Mouse (Mus musculus): Measurements from ENCODE around the gene Was. TPM values are rescaled to one million over a fixed set of nuclear protein-coding genes. Genes with fewer than 3 reads are reported as not detected.
A peak's percentile ranks its signal among the peaks of the same experiment; 100 is the strongest.
"Not testable (repeated sequence)": the region's sequence is repeated elsewhere in the genome, so short reads cannot be mapped to it uniquely, and the experiment has no call there.

The Was gene
- polyA plus RNA-seq, 1 experiment from 2014 or later, result 0.12 TPM

GRCm38 (mm10) chrX:8115275-8115674, 25.0 kb upstream of the Was start:
- Histone ChIP-seq H3K9ac (replicated peaks; ENCODE audit: low read depth, low read length) (no peak overlapping the region), H3K4me1 (ENCODE audit: control insufficient read depth, insufficient read depth, low read length) (no peaks in the 10 kb centered on the region), H3K9me3 (ENCODE audit: control insufficient read depth, low read length) (no peaks in the 10 kb centered on the region), H3K27ac (ENCODE audit: low read depth, low read length) (no peak overlapping the region), H3K36me3 (ENCODE audit: control insufficient read depth, insufficient read depth, low read length) (no peaks in the 10 kb centered on the region), H3K4me2 (ENCODE audit: low read depth, low read length) (no peak overlapping the region), H3K4me3 (ENCODE audit: low read depth, low read length) (no peak overlapping the region), H3K27me3 (ENCODE audit: control insufficient read depth, insufficient read depth, low read length) (no peaks in the 10 kb centered on the region)
- ATAC-seq (ENCODE audit: low read depth), result no peak
- WGBS, result 80% methylated on average over 4 of the region's 4 CpGs

GRCm38 (mm10) chrX:8105019-8105418, 14.7 kb upstream of the Was start:
- ATAC-seq (ENCODE audit: low read depth), result no peak
- no peak overlapping the region for H3K4me3 ChIP-seq (ENCODE audit: low read depth, low read length)
- no peaks in the 10 kb centered on the region for H3K27me3 ChIP-seq (ENCODE audit: control insufficient read depth, insufficient read depth, low read length)
- H3K9me3 ChIP-seq (ENCODE audit: control insufficient read depth, low read length), result no peaks in the 10 kb centered on the region
- H3K4me1 ChIP-seq (ENCODE audit: control insufficient read depth, insufficient read depth, low read length), result no peaks in the 10 kb centered on the region
- no peaks in the 10 kb centered on the region for H3K36me3 ChIP-seq (ENCODE audit: control insufficient read depth, insufficient read depth, low read length)
- H3K9ac ChIP-seq (replicated peaks; ENCODE audit: low read depth, low read length), result no peak overlapping the region
- no peak overlapping the region for H3K4me2 ChIP-seq (ENCODE audit: low read depth, low read length)
- H3K27ac ChIP-seq (ENCODE audit: low read depth, low read length), result no peak overlapping the region
- WGBS, result 94% methylated on average over 3 of the region's 3 CpGs

DNA sequence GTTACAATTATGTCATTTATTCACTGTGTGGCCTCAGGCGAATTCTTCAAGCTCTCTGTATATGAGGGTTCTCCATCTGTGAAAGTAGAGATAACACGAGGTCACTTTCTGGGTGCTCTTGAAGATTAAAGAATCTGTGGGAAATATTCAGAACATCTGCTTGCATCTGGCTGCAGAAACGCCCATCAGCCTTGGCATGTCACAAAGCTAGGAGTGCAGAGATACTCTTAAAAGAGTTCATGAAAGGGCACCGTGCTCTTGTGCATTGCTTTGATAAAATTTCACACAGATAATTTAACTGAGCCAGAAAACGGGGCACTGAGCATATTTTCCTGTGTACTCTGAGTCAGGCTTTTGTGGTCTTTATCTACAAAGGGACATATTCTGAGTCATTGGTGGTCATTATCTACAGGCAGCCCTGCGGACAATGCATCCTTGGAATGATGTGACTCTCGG, 11.9 kb upstream of the Was start:
- Histone ChIP-seq H3K4me2 (ENCODE audit: low read depth, low read length) (no peak overlapping the region), H3K9me3 (ENCODE audit: control insufficient read depth, low read length) (no peaks in the 10 kb centered on the region), H3K36me3 (ENCODE audit: control insufficient read depth, insufficient read depth, low read length) (no peaks in the 10 kb centered on the region), H3K27ac (ENCODE audit: low read depth, low read length) (no peak overlapping the region), H3K27me3 (ENCODE audit: control insufficient read depth, insufficient read depth, low read length) (no peaks in the 10 kb centered on the region), H3K4me3 (ENCODE audit: low read depth, low read length) (no peak overlapping the region), H3K4me1 (ENCODE audit: control insufficient read depth, insufficient read depth, low read length) (no peaks in the 10 kb centered on the region), H3K9ac (replicated peaks; ENCODE audit: low read depth, low read length) (no peak overlapping the region)
- WGBS, result 70% methylated on average over 7 of the region's 7 CpGs
- ATAC-seq (ENCODE audit: low read depth), result no peak

DNA sequence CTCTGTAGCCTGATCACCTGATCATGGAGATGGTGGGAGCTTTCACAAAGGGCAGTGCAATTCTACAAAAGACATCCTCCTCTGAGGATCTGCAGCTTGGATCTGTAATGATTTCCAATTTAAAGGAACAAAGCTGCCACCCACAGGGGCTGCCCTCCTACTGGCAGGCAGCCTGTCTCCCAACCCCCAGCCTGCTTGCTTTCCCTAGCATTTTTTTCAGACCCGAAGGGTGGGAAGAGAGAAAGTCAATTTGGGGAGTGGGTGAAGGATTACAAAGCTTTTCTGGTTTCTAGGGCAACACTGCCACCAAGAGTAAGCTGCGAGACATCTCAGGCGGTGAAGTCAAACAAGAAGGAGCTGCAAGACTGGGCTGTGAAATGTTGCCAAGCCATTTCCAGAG, 10.7 kb upstream of the Was start:
- Histone ChIP-seq H3K4me3 (ENCODE audit: low read depth, low read length) (no peak overlapping the region), H3K4me2 (ENCODE audit: low read depth, low read length) (0 out of 2 replicates have a peak overlapping the region, but pooled peaks have one; percentile 16), H3K4me1 (ENCODE audit: control insufficient read depth, insufficient read depth, low read length) (no peaks in the 10 kb centered on the region), H3K9ac (replicated peaks; ENCODE audit: low read depth, low read length) (no peak overlapping the region), H3K36me3 (ENCODE audit: control insufficient read depth, insufficient read depth, low read length) (no peaks in the 10 kb centered on the region), H3K27ac (ENCODE audit: low read depth, low read length) (peak overlapping the region; percentile 89), H3K9me3 (ENCODE audit: control insufficient read depth, low read length) (no peaks in the 10 kb centered on the region), H3K27me3 (ENCODE audit: control insufficient read depth, insufficient read depth, low read length) (no peaks in the 10 kb centered on the region)
- WGBS, result 21% methylated on average over 3 of the region's 3 CpGs
- peak; percentile 53 for ATAC-seq (ENCODE audit: low read depth)

DNA sequence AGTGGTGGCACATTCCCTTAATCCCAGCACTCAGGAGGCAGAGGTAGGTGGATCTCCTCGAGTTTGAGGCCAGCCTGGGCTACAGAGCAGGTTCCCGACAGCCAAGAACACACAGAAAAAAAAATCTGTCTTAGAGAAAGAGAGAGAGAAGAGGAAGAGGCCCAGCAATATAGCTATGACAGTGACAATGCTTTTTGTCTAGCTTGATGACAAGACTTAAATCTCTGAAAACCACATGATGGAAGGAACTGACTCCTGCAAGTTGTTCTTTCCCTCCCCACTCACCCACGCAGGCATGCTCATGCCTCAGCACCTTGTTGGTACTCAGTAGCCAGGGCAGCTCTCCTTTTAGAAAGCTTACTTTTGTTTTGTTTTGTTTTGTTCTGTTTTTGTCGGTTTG, 9.1 kb upstream of the Was start:
- no peak overlapping the region for H3K27ac ChIP-seq (ENCODE audit: low read depth, low read length)
- H3K4me2 ChIP-seq (ENCODE audit: low read depth, low read length), result no peak overlapping the region
- H3K36me3 ChIP-seq (ENCODE audit: control insufficient read depth, insufficient read depth, low read length), result no peaks in the 10 kb centered on the region
- no peaks in the 10 kb centered on the region for H3K9me3 ChIP-seq (ENCODE audit: control insufficient read depth, low read length)
- no peak for ATAC-seq (ENCODE audit: low read depth)
- WGBS, result 51% methylated on average over 4 of the region's 4 CpGs
- no peaks in the 10 kb centered on the region for H3K27me3 ChIP-seq (ENCODE audit: control insufficient read depth, insufficient read depth, low read length)
- no peak overlapping the region for H3K9ac ChIP-seq (replicated peaks; ENCODE audit: low read depth, low read length)
- no peaks in the 10 kb centered on the region for H3K4me1 ChIP-seq (ENCODE audit: control insufficient read depth, insufficient read depth, low read length)
- no peak overlapping the region for H3K4me3 ChIP-seq (ENCODE audit: low read depth, low read length)

GRCm38 (mm10) chrX:8096787-8097242, 6.5 kb upstream of the Was start:
- peak overlapping the region; percentile 57; the same call in 1 of the 2 replicates for H3K27ac ChIP-seq (ENCODE audit: low read depth, low read length)
- peak overlapping the region; percentile 20; the same call in 1 of the 2 replicates for H3K4me3 ChIP-seq (ENCODE audit: low read depth, low read length)
- no peak overlapping the region for H3K9ac ChIP-seq (replicated peaks; ENCODE audit: low read depth, low read length)
- ATAC-seq (ENCODE audit: low read depth), result peak; percentile 94
- 15% methylated on average over 14 of the region's 19 CpGs for WGBS
- H3K9me3 ChIP-seq (ENCODE audit: control insufficient read depth, low read length), result no peaks in the 10 kb centered on the region
- no peaks in the 10 kb centered on the region for H3K36me3 ChIP-seq (ENCODE audit: control insufficient read depth, insufficient read depth, low read length)
- H3K4me1 ChIP-seq (ENCODE audit: control insufficient read depth, insufficient read depth, low read length), result no peaks in the 10 kb centered on the region
- H3K4me2 ChIP-seq (ENCODE audit: low read depth, low read length), result peak overlapping the region; percentile 33; the same call in 1 of the 2 replicates
- H3K27me3 ChIP-seq (ENCODE audit: control insufficient read depth, insufficient read depth, low read length), result no peaks in the 10 kb centered on the region

DNA sequence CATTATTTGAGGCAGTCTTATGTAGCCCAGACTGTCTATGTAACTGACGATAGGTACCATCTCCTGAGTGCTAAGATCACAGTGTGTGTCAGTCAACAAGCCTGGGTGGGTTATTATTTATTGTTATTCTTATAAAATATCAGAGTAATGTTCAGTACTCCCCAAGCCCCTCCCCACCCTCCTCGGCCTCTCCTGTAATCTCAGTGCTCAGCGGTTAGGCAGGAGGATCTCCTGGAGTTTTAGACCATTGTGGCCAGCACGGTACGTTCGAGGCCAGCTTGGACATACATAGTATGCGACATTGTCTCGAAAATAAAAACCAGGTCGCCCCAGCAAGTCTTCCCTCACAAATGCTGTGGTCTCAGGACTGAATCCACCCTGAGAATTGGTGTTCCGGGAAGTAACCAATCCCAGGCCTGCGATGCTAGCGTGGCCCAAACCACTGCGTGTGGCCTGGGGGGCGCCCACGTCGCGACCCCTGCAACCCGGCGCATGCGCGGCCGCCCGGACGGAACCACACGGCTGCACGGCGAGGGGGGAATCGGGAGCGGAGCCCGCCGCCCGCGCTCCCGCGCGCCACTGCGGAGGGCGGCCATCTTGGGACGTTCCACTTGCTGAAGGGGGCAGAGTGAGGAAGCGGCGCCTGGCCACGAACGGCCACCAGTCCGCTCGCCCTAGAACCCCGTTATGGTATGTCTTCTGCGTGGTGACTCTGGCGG, 5.9 kb upstream of the Was start:
- H3K9ac ChIP-seq (replicated peaks; ENCODE audit: low read depth, low read length); H3K36me3 ChIP-seq (ENCODE audit: control insufficient read depth, insufficient read depth, low read length); H3K4me1 ChIP-seq (ENCODE audit: control insufficient read depth, insufficient read depth, low read length); H3K27me3 ChIP-seq (ENCODE audit: control insufficient read depth, insufficient read depth, low read length); H3K27ac ChIP-seq (ENCODE audit: low read depth, low read length); H3K9me3 ChIP-seq (ENCODE audit: control insufficient read depth, low read length): not testable (repeated sequence)
- WGBS, result 31% methylated on average over 10 of the region's 48 CpGs
- ATAC-seq (ENCODE audit: low read depth), result peak; percentile 88
- H3K4me2 ChIP-seq (ENCODE audit: low read depth, low read length), result peak overlapping the region; percentile 38
- H3K4me3 ChIP-seq (ENCODE audit: low read depth, low read length), result peak overlapping the region; percentile 12; the same call in 1 of the 2 replicates

GRCm38 (mm10) chrX:8095546-8095945, 5.2 kb upstream of the Was start:
- no peak overlapping the region for H3K27ac ChIP-seq (ENCODE audit: low read depth, low read length)
- no peak for ATAC-seq (ENCODE audit: low read depth)
- H3K4me1 ChIP-seq (ENCODE audit: control insufficient read depth, insufficient read depth, low read length), result no peaks in the 10 kb centered on the region
- no peaks in the 10 kb centered on the region for H3K9me3 ChIP-seq (ENCODE audit: control insufficient read depth, low read length)
- no peak overlapping the region for H3K9ac ChIP-seq (replicated peaks; ENCODE audit: low read depth, low read length)
- no peak overlapping the region for H3K4me3 ChIP-seq (ENCODE audit: low read depth, low read length)
- no peaks in the 10 kb centered on the region for H3K36me3 ChIP-seq (ENCODE audit: control insufficient read depth, insufficient read depth, low read length)
- H3K27me3 ChIP-seq (ENCODE audit: control insufficient read depth, insufficient read depth, low read length), result no peaks in the 10 kb centered on the region
- WGBS, result 87% methylated on average over 10 of the region's 10 CpGs
- H3K4me2 ChIP-seq (ENCODE audit: low read depth, low read length), result peak overlapping the region; percentile 38

GRCm38 (mm10) chrX:8090954-8091347, 653 bp upstream of the Was start:
- H3K27ac ChIP-seq (ENCODE audit: low read depth, low read length); H3K4me2 ChIP-seq (ENCODE audit: low read depth, low read length); H3K36me3 ChIP-seq (ENCODE audit: control insufficient read depth, insufficient read depth, low read length); H3K4me3 ChIP-seq (ENCODE audit: low read depth, low read length); H3K27me3 ChIP-seq (ENCODE audit: control insufficient read depth, insufficient read depth, low read length); H3K4me1 ChIP-seq (ENCODE audit: control insufficient read depth, insufficient read depth, low read length); ATAC-seq (ENCODE audit: low read depth); H3K9me3 ChIP-seq (ENCODE audit: control insufficient read depth, low read length); H3K9ac ChIP-seq (replicated peaks; ENCODE audit: low read depth, low read length): not testable (repeated sequence)
- 74% methylated on average over 4 of the region's 5 CpGs for WGBS
